ENCODE assay signal across 18 mouse cellular contexts in genomic region chr6:142917471-142917901, GRCm38 (mm10). TPM values are rescaled to one million over a fixed set of nuclear protein-coding genes. Genes with fewer than 3 reads are reported as not detected.
DNase-seq lines count a peak whose midpoint lies in the region; ATAC-seq and TF ChIP-seq lines count a peak whose summit lies in the region.
"Had no signal": no experiment of that assay in that cellular context is flagged by ENCODE, and none has a peak within 500 bp of the region (broad histone marks: within the 10 kb centered on the region; RNA-seq: fewer than 3 reads in every experiment).

No protein-coding gene starts in this region.

- no peak for TF ChIP-seq RAD21 in CH12.LX (IDR thresholded peaks at IDR 0.05; ENCODE audit: low read depth, low read length)

- H3K27me3 ChIP-seq in CH12.LX (replicated peaks) = no peaks in the 10 kb centered on the region
- no peaks in the 10 kb centered on the region for H3K27me3 ChIP-seq in hindbrain, embryonic 16.5 days (replicated peaks; ENCODE audit: control insufficient read depth, insufficient read depth, low read length)
- H3K27me3 ChIP-seq in embryonic facial prominence, embryonic 10.5 days (replicated peaks; ENCODE audit: low read depth, poor library complexity, severe bottlenecking) = no peaks in the 10 kb centered on the region

- no peak overlapping the region for H3K4me3 ChIP-seq in CH12.LX (replicated peaks in 1 of 3; ENCODE audit: low read depth in 2 of 3, low read length in 2 of 3, poor library complexity in 1 of 3)
- H3K4me3 ChIP-seq in hindbrain, embryonic 16.5 days (ENCODE audit: low read length) = no peak overlapping the region
- H3K4me3 ChIP-seq in embryonic facial prominence, embryonic 10.5 days = no peak overlapping the region
- no peak overlapping the region for H3K4me3 ChIP-seq in left cerebral cortex, adult 2 months
- H3K4me3 ChIP-seq: erythroblast, embryonic 14.5 days; gastrocnemius, adult 2 months had no signal

- no peaks in the 10 kb centered on the region for H3K36me3 ChIP-seq in CH12.LX (replicated peaks in 1 of 2; ENCODE audit: control insufficient read depth in 1 of 2, insufficient read depth in 1 of 2, low read length in 1 of 2)
- no peaks in the 10 kb centered on the region for H3K36me3 ChIP-seq in hindbrain, embryonic 16.5 days (ENCODE audit: control insufficient read depth, insufficient read depth, low read length)
- H3K36me3 ChIP-seq in embryonic facial prominence, embryonic 10.5 days (replicated peaks) = no peaks in the 10 kb centered on the region

- 0 out of 2 replicates have a peak, but pooled peaks have one; percentile 25 for ATAC-seq in hindbrain, embryonic 16.5 days

- WGBS in hindbrain, embryonic 16.5 days = 68% methylated on average over 13 of the region's 13 CpGs
- WGBS in embryonic facial prominence, embryonic 10.5 days = 91% methylated on average over 13 of the region's 13 CpGs

- no peaks in the 10 kb centered on the region for H3K9me3 ChIP-seq in CH12.LX (replicated peaks; ENCODE audit: low read length)
- no peaks in the 10 kb centered on the region for H3K9me3 ChIP-seq in hindbrain, embryonic 16.5 days (ENCODE audit: control insufficient read depth, low read length)
- H3K9me3 ChIP-seq in embryonic facial prominence, embryonic 10.5 days = no peaks in the 10 kb centered on the region

- H3K27ac ChIP-seq in CH12.LX (ENCODE audit: insufficient read depth, low read depth) = no peak overlapping the region
- no peak overlapping the region for H3K27ac ChIP-seq in hindbrain, embryonic 16.5 days (ENCODE audit: low read depth, low read length)
- H3K27ac ChIP-seq in embryonic facial prominence, embryonic 10.5 days (replicated peaks) = no peak overlapping the region
- no peak overlapping the region for H3K27ac ChIP-seq in left cerebral cortex, adult 2 months
- H3K27ac ChIP-seq: gastrocnemius, adult 2 months had no signal

- intact Hi-C loops in left cerebral cortex, adult 2 months (cut with DNase I) = no loop called here
- intact Hi-C loops in left cerebral cortex, postnatal 25 days (cut with DNase I) = no loop called here

- no peak for TF ChIP-seq CTCF in CH12.LX (conservative IDR thresholded peaks at IDR 0.05 in 1 of 2, IDR thresholded peaks at IDR 0.05 in 1 of 2; ENCODE audit: low read depth in 2 of 2, low read length in 2 of 2)
- TF ChIP-seq CTCF in left cerebral cortex, adult 2 months (IDR thresholded peaks at IDR 0.05) = no peak

- H3K4me2 ChIP-seq in CH12.LX (ENCODE audit: insufficient read depth, low read depth, poor library complexity, severe bottlenecking) = no peak overlapping the region; the same call in 1 of the 2 replicates
- no peak overlapping the region for H3K4me2 ChIP-seq in hindbrain, embryonic 16.5 days (ENCODE audit: low read length)
- H3K4me2 ChIP-seq: heart, embryonic 11.5 days had no signal

- no peak for TF ChIP-seq POLR2A in CH12.LX (IDR thresholded peaks at IDR 0.05; ENCODE audit: low read depth, low read length)

- in situ Hi-C loops in CH12.LX (cut with MboI; ENCODE audit: low pct_ligation_motif_present, low pct_unique_long_range_greater_than_20kb, low sequenced_read_pairs) = no loop called here

- dilution Hi-C loops in CH12.LX (cut with MboI; ENCODE audit: extremely low pct_ligation_motif_present, extremely low pct_unique_long_range_greater_than_20kb, low sequenced_read_pairs) = no loop called here

- H3K9ac ChIP-seq in CH12.LX (ENCODE audit: insufficient read depth, low read depth) = no peak overlapping the region
- H3K9ac ChIP-seq in hindbrain, embryonic 16.5 days (ENCODE audit: low read depth, low read length) = no peak overlapping the region

- TF ChIP-seq EP300 in CH12.LX (IDR thresholded peaks at IDR 0.05; ENCODE audit: low read length) = no peak

- H3K79me2 ChIP-seq in CH12.LX (replicated peaks; ENCODE audit: control insufficient read depth, extremely low read depth, insufficient read depth, poor library complexity, severe bottlenecking) = no peaks in the 10 kb centered on the region

- H3K4me1 ChIP-seq in CH12.LX (ENCODE audit: control insufficient read depth in 1 of 2, insufficient read depth in 2 of 2) = peaks cover 11 to 45% of the 10 kb centered on the region in 2 experiments
- H3K4me1 ChIP-seq in hindbrain, embryonic 16.5 days (ENCODE audit: control insufficient read depth, insufficient read depth, low read depth, low read length) = no peaks in the 10 kb centered on the region
- H3K4me1 ChIP-seq in embryonic facial prominence, embryonic 10.5 days = no peaks in the 10 kb centered on the region; the same call in 1 of the 2 replicates

- peak; percentile 12 for DNase-seq in embryo, embryonic 10 days (ENCODE audit: low spot score)
- no peak for DNase-seq in embryo, embryonic 11 days
- DNase-seq in CH12.LX (ENCODE audit: extremely low read depth) = peak; percentile 48
- peak; percentile 70 to 76 for DNase-seq in thymus, postnatal 10 days (ENCODE audit: low spot score in 2 of 2)
- no peak for DNase-seq in embryonic facial prominence, embryonic 10.5 days (ENCODE audit: low spot score)
- DNase-seq in left cerebral cortex, adult 2 months (ENCODE audit: extremely low spot score in 1 of 2, low spot score in 2 of 2) = no peak
- DNase-seq in left cerebral cortex, postnatal 25 days (ENCODE audit: low spot score in 2 of 2) = no peak
- DNase-seq: cerebellum, postnatal 36 days; gastrocnemius, adult 2 months; kidney, adult 2 months; layer of hippocampus, postnatal 36 days; liver; lung, postnatal 4 days; retina, postnatal 1 day had no signal

TF ChIP-seq in CH12.LX, 34 proteins besides CTCF, POLR2A, EP300 and RAD21:
- TF ChIP-seq GABPA (IDR thresholded peaks at IDR 0.05; ENCODE audit: insufficient replicate concordance, low read depth, low read length) = no peak

RNA-seq across cellular contexts. Expression of gene St8sia1, which starts 46.8 kb away (rescaled TPM):
- total RNA-seq in CH12.LX (2012; rRNA removed) (0.04 and 0.13 TPM in 2 replicates), CH12.LX (2014; rRNA removed) (0.20 and 0.22 TPM in 2 replicates)
- polyA plus RNA-seq in CH12.LX (2012; ENCODE audit: insufficient read length, low read depth) = 0.31 and 0.51 TPM in 2 replicates
- 6.0 and 6.5 TPM in 2 replicates for polyA plus RNA-seq in hindbrain, embryonic 16.5 days (2015; fragmentation: Nextera tagmentation; extraction: Ambion mirVana)
- polyA plus RNA-seq in embryonic facial prominence, embryonic 10.5 days (2016; fragmentation: Nextera tagmentation; extraction: Ambion mirVana) = 1.6 and 2.4 TPM in 2 replicates
- total RNA-seq in left cerebral cortex, adult 2 months (2021) = 10 to 100 TPM; 29.8 to 30.8 TPM
- total RNA-seq in left cerebral cortex, postnatal 25 days (2021) = 10 to 100 TPM; 22.2 to 27.1 TPM
- total RNA-seq: monocyte, adult 5-6 weeks had no signal
- polyA plus RNA-seq: erythroblast, embryonic 14.5 days had no signal

Comparison
In these comparisons a context has a peak if more than half of its experiments do, and no peak if none do; other contexts are left out.
1. DNase-seq: peak in embryo, embryonic 10 days (single experiment), CH12.LX (single experiment) and thymus, postnatal 10 days (2 of 2); none in embryo, embryonic 11 days (single experiment), embryonic facial prominence, embryonic 10.5 days (single experiment), left cerebral cortex, adult 2 months (0 of 2) and left cerebral cortex, postnatal 25 days (0 of 2).
2. RNA of gene St8sia1, which starts 46.8 kb away (total RNA-seq): 29.8 to 30.8 TPM in left cerebral cortex, adult 2 months and 22.2 to 27.1 TPM in left cerebral cortex, postnatal 25 days; 0.04 to 0.22 TPM in CH12.LX; every median in the first group is over 10 times any median in the second.